Mouse (Mus musculus) cerebellum, postnatal 10 days (tissue): ENCODE measurements around the gene Cdc20.

Source experiments
- DNase-seq, 2 experiments: peaks; one replicate each; pipeline ENCODE4 v3.0.0; 2021; ENCODE audit warnings: mixed read lengths in 2 of 2

Gene Cdc20

GRCm38 (mm10) chr4:118436820-118437603, at the start of gene Cdc20:
Cdc20 (minus strand) TSS chr4:118437352.
- peak; percentile 93 to 94 for DNase-seq

DNA sequence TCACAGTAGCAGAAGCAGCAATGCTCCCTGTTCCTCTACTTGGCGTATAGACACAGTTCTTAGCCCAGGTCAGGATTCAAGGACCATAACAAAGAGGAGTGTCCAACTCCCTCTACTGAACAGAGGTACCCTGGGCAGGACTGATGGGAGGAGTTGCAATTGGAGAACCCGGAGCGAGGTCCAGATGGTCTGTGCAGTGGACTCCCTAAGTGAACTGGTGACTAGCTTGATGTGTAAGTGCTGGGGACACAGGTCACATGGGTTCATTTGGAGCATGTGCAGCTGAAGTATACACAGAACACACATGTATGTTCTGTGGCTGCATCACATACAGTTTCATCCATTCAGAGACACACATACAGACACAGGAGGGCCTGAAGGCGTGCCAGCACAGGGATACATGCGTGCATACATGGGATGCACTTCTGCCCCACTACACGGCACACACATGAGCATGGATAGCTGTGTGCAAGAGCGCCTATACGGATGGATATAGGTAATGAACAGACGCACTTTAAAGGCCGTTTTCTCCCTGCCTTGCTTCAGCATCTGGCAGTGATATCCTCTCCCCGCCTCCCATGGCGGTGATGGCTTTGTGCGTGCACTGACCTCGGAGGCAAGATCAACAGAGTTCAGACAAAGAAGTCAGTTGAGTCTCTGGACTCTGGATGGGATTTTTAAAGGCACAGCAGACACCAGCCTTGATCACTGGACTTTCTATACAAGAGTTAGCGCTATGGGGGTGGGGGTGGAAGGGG, 39.8 kb upstream of the Cdc20 start:
- no peak for DNase-seq

DNA sequence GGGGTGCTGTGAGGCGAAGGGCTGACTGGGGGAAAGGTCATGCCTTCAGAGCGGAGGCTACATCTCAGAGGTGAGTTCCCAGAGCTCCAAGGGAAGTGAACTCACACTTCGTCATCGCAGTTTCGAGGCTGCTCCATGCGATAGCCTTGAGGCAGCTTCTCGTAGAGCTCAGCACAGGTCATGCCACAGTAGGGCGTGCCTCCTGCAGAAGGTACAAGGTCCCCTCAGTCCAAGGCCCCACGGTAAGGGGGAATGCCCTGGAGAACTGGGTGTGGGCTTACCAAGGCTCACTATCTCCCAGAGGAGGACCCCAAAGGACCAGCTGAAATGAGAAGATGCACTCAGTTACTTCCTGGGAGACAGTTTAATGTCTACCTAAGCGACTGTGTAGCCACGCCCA, 35.5 kb upstream of the Cdc20 start:
- DNase-seq = no peak

GRCm38 (mm10) chr4:118471281-118471680, 34.1 kb upstream of the Cdc20 start:
- no peak for DNase-seq

GRCm38 (mm10) chr4:118465697-118466163, 28.6 kb upstream of the Cdc20 start:
- no peak for DNase-seq

- DNase-seq = no peak
Observed at GRCm38 (mm10) chr4:118464956-118465355, 27.8 kb upstream of the Cdc20 start.

DNA sequence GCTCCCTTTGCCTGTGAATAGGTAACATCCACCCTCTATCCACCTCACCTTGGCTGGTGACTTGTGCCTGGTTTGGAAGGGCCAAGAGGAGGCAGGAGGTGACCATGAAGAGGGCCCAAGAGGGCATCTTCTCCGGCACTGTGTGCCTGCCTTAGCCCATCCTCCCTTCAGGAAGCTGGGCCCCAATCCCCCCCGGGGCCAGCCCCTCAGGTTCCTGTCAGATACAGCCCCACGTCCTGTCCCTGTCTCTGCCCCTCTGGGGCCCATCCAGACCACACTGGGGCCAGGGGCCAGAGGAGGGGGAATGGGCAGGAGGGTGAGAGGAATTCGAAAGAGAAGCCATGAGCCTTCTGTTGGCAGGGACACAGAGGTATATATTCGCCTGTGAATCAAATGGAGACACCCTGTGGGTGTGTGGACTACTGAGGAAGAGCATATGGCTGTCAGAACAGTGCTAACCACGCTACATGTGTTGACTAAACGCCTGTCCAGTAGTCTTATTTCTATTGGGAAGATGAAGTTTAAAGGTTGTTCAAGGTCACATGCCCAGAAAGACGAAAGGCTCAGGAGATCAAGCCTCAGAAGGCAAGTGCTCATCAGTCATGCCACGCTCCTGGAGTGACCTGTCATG, 20.3 kb upstream of the Cdc20 start, which contains the start of gene Mpl:
TSS of gene Mpl (minus strand) at position 169 of the 631 bp plus-strand sequence.
- no peak for DNase-seq

DNA sequence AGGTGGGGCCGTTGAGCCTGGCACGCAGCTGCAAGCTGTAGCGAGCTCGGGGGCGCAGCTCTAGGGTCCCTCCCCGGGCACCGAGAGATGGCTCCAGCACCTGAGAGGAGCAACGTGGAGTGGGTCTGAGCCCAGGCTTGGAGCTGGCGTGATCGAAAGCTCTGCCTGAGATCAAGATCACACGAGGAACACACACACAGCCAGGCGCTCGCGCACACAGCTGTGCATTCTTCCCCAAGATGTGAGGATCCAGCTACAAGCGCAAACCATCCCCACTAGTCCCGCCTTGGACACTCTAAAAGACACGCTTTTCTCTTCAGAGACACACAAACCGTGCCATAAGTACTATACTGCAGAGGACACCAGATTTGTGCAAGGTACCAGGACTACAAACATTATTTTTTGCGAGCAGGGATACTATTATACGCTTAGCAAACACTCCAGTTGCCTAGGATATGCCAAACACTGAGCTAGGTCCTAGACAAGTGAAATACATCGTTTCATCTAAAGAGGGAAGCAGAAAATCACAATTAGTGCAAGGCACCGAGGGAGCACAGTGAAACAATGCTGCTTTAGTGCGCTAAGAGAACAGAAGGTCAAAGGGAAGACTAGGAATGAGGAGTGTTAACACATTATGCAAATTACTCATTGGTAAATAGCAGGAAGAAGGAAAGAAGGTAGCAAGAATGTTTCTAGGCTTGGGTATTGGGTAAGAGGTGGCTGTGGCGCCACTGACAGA, 9.4 kb upstream of the Cdc20 start:
- DNase-seq = no peak

DNA sequence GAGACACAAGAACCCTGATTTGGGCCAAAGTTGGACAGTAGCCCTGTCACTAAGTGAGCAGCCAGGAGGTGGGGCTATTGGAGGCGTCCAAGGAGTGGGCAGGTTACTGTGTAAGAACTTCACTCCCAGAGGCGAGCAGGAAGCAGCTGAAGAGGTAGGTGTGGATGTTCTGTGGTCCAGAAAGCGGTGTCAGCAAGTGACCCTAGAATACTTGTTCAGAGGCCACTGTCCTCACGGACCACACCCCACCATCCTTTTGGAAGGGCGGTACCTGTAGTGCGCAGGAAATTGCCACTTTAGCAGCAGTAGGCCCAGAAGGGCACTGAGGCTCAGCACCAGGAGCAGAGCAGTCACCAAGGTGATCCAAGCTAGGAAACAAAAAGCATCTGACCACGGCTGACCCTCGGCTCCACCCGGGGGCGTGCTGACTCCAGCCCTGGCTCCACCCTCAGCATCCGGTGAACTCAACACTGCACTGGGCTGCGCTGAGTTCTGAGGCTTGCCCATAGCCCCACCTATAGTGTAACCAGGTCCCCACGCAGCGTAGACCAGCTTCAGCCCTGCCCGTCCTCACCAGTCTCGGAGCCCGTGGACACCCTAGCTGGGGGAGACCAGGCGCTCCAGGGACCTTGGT, 8.7 kb upstream of the Cdc20 start:
- peak; percentile 50 to 58 for DNase-seq

DNA sequence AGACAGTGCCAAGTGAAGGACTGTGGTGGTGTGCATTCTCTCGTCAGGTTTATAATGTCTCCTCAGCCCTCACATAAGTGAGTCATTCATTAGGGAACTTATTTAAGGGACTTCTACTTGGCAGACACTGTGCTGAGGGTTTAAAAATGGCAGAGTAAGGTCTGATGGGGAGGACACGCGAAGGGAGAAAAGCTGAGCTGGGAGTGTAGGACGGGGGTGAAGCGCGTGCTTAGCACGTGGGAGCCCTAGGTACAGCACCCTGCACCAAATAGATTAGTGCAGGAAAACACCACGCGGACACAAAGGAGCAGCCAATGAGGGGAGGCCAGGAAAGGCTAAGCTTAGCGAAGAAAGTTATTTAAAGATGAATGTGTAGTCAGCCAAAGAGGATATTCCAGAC, 7.9 kb upstream of the Cdc20 start:
- DNase-seq = no peak

DNA sequence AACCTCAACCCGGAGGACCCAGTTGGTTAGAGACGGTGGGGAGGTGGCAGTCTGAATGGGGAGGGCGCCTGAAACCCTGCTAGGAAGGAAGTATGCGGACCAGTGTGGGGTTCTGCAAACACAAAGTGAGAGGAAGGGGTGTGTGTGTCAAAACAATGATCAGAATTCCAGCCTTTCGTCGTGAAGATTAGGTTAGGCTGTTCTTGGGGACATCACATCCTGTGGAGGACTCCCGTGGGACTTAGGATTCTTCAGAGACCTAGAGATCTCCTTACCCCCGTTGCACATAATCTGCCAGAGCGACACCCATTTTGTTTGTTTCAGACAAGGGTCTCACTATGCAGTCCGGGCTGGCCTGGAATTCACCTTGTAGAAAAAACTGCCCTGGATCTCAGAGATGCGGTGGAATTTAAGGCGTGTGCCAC, 689 bp upstream of the Cdc20 start:
- DNase-seq = peak; percentile 30 to 46

DNA sequence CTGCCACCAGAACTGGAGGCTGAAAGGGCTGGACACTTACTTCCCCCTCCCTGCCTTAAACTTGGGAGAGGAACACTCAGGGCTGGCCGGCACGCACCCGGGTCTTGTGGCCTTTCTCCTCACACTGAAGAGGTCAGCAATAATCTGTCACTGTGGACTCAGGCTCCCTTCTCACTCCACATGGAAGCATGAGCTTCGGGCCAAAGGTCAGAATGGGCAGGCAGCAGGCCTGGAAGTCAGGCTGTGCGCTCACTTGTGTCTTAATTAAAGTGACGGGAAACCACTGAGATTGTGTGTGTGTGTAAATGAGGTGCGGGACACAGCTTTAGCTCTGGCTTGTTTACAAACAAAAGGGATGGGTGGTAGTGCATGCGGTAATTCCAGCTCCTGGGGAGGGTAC, 4.8 kb downstream of the Cdc20 start:
- DNase-seq = no peak

DNA sequence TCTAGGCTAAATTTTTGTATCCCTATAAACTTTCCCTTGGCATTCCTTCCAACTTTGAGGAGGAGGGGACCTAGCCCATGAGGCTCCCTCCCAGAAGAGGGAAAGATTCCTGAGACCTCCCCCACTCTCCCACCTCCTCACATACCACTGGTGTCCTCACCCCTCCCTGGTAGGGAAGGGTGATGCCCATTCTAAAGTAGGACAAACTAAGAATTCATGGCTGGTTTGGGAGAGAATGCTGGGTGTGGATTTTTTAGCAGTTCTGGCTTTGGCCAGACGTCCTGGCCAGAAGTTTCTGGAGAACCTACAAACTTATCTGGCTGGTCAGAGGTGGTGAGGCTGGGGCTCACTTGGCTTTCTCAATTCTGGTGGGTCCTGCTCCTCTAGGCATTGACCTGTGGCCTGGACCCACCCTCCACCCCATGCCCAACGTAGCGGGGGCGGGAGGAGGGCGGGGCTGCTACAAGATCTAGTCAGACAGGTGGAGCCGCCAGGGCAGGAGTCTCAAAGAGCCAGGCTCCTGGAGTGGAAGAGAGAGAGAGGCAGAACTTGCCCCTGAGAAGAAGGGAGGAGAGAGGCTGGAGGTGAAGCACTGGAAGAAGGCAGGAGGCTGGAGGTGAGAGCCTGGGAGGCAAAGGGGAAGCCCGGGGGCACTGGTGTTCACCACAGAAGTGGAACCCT, 7.8 kb downstream of the Cdc20 start:
- DNase-seq = no peak

DNA sequence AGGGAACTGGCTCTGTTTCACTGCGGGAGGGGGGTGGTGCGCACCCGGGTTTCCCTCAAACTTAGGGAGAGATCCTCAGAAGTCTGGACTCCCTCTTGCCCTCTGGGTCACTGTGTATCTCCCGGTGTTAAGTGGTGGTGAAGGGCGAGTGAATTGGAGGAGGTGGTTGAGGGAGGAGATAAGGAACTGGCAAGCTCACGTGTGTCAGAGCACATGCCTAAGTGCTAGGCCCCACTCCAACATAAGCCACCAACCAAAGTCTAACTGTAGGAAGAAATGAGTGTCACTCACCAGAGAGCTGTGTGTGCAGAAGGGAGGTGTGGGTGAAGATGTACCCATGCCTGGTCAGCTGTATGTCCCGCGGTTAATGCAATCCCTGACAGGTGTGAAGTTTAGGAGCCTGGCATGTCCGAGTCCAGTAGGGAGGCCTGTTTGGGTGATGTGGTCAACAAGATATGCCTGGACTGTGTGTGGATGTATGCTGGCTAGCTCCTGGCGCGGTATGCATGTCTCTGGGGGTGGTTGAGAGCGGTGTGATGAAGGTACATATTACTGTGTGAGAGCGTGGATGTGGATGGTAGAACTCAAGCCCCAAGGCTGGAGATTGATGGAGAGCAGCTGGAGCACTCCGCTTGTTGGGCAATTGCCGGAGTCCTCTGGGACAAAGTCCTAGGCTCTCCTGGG, 8.5 kb downstream of the Cdc20 start:
- no peak for DNase-seq

DNA sequence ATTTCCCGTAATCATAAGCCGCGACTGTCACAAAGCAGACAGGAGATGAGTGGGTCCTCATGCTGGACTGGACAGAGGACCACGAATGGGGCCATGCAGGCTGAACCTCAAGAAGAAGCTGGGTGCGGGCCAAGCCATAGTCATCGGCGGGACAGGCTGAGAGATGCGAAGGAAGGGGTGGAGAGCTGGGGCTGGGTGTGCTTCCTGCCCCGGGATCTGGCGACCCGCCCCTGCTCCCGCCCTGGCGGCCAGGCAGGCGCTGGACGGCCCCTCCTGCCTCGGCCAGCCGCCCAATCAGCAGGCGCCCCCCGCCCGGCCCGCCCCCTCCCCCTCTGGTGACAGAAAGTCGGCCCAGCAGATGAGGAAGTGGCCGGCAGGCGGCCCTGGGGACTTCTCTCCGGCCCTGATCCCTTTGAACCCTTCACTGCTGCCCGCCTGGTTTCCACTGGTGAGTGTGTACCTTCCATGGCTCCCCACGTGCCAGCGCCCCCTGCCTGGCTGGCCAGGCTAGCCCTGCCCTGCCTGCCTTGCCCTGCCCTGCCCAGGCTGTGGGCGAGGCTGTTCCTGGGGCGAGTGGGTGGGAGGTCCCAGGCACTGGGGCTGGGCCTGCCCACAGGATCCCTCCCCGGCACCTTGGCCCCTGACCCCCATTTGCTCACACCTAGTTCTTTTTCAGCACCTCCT, 9.2 kb downstream of the Cdc20 start, which contains the start of gene Elovl1:
TSS of gene Elovl1 (plus strand) at position 326 of the 684 bp plus-strand sequence.
- peak; percentile 86 to 93 for DNase-seq

DNA sequence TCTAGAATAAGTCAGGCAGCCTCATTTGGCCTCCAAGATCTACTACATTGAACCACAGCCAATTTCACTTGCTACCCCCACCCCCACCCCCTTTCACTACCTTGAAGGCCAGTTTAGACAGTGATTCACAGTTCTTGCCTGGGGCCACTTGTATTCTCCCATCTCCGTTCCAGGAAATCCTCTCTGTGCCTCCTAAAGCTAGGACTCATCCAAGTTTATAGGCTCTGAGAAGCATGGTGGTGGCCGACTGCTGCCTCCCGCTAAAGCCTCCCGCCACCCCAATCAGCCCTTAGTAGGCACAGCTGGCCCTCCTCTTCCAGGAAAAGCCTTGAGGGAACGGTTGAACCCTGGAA, 9.8 kb downstream of the Cdc20 start:
- no peak for DNase-seq

GRCm38 (mm10) chr4:118425374-118425773, 11.8 kb downstream of the Cdc20 start:
- no peak for DNase-seq

DNA sequence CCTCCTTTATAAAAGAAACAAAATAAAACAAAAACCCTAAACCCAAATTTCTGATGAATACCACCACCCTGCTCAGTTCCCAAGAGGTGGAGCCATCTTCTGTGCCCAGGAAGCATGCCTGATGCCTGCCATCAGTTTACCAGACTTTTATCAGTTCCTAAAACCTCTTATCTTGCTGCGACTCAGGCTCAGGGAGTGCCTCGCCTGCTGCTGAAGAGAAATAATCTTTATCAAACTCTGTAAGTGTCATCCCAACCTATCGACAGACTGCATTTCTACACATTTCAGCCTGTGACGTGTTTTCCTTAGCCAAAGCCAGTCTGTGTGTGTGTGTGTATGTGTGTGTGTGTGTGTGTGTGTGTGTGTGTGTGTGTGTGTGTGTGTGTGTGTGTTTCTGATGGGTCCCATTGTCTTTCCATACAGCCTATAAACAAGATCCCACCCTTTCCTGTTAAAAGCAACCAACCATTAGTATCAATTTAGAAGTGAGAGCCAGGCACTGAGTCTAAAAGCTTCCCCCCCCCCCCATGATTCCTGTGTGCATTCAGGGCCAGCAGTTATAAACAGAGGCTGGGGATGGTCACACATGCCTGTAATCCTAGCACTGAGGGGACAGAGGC, 12.5 kb downstream of the Cdc20 start:
- no peak for DNase-seq

DNA sequence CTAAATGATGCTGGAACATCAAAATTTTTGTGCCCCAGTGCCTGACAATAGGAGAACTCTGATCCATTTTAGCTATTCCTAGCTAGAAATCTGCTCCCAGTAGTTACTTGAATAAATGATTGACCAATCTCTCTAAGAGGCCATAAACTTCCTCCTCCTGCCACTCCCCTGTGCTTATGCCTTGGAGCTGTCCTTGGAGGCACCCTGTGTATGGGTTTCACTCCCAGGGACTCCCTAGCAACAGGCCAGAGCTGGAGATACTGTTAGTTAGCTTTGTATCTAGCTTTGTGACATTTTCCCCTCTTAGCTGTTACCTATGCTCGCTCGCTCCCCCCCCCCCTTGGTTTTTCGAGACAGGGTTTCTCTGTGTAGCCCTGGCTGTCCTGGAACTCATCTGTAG, 15.8 kb downstream of the Cdc20 start:
- no peak for DNase-seq
